Mouse (Mus musculus) limb, embryonic 13.5 days (tissue): ENCODE data around the gene Glis2. TPM values are rescaled to one million over a fixed set of nuclear protein-coding genes. Genes with fewer than 3 reads are reported as not detected.

ENCODE experiments used
- polyA plus RNA-seq: library from polyadenylated mRNA; unstranded; fragments of >200 nt; fragmentation: Nextera tagmentation; extraction: Ambion mirVana; gene quantifications from 2 replicates; pipeline ENCODE4 v1.2.1, GENCODE M21; 2015

The Glis2 gene
- polyA plus RNA-seq, 1 experiment from 2014 or later: 39.4 TPM

Other genes with a start within 250 kb of the Glis2 start
- 1.3 and 1.5 TPM in 2 replicates for gene Adcy9, start 174.2 kb upstream of the Glis2 start, polyA plus RNA-seq
- 38.7 and 41.8 TPM in 2 replicates for gene Srl, start 52.9 kb upstream of the Glis2 start, polyA plus RNA-seq
- gene Tfap4, start 34.9 kb upstream of the Glis2 start, polyA plus RNA-seq: 24.9 and 26.3 TPM in 2 replicates
- 105 and 106 TPM in 2 replicates for gene Pam16, start 30.3 kb downstream of the Glis2 start, polyA plus RNA-seq
- gene Vasn, start 45.2 kb downstream of the Glis2 start, polyA plus RNA-seq: 35.6 and 35.9 TPM in 2 replicates
- gene Dnaja3, start 45.3 kb downstream of the Glis2 start, polyA plus RNA-seq: 56.6 and 60.0 TPM in 2 replicates
- gene Coro7, start 85.1 kb downstream of the Glis2 start, polyA plus RNA-seq: 19.6 and 20.8 TPM in 2 replicates
- 113 and 118 TPM in 2 replicates for gene Nmral1, start 124.6 kb downstream of the Glis2 start, polyA plus RNA-seq
- 112 and 116 TPM in 2 replicates for gene Hmox2, start 131.6 kb downstream of the Glis2 start, polyA plus RNA-seq
- gene Cdip1, start 195.6 kb downstream of the Glis2 start, polyA plus RNA-seq: 97.5 and 102 TPM in 2 replicates
- 0.75 and 1.2 TPM in 2 replicates for gene 4930562C15Rik, start 240.7 kb downstream of the Glis2 start, polyA plus RNA-seq